Mouse (Mus musculus): Measurements from ENCODE around the gene Krt15.

The Krt15 gene

DNA sequence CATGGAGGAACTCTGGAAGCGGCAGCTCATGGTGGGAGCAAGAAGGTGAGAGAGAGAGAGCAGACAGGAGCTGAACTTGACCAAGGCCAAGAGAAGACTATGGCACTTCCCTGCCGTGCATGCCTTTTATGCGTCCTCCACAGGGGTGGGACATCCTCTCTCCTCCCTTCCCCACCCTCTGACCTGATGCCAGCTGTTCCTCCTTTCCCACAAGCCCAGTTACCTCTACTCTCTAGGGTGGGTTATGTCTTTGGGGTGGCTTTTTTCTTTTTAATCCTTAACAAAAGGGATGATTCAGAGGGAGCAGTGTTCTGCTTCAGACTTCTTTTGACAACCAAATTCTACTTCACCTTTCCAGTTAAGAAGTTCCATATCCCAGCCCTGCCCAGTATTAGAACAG is 14.3 kb downstream of the Krt15 start, which contains the start of gene Krt13:
Gene Krt13 (minus strand): TSS at position 101 of the 400 bp plus-strand sequence.
- DNase-seq = no peak

DNA sequence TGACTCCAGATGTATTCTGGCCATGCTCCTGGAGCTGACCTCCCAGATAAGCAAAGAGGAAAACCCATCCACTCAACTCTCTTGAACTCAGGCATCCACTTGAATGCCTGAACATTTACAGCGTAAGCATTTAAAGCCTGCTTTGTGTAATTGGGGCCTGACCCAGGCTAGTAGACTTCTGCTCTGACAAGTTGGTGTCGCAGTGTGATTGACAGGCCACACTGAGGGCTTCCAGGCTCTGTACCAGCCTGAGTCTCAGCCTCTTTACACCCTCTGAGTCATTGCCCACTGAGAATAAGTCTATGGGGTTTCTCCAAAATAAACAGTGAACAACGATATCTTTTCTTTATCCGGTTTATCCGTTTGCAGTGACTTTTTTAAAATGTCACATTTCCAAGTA is 15.4 kb downstream of the Krt15 start:
- peak in 1 of 2 experiments; percentile 55 for DNase-seq

DNA sequence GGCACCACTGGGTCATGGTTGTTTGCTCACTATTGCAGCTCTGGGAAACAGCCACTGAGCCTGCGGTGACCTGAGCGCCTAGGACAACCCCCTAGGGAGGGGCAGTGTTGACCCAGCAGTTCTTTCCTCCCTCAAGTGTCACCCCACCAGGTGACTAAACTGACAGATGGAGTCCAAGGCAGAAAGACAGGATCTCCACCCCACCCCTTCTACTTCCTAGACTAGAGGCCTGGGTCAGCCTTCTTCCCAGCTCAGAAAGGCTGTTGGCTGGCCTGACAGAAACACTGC is 22.0 kb downstream of the Krt15 start:
- peak; percentile 57 to 80 for DNase-seq

DNA sequence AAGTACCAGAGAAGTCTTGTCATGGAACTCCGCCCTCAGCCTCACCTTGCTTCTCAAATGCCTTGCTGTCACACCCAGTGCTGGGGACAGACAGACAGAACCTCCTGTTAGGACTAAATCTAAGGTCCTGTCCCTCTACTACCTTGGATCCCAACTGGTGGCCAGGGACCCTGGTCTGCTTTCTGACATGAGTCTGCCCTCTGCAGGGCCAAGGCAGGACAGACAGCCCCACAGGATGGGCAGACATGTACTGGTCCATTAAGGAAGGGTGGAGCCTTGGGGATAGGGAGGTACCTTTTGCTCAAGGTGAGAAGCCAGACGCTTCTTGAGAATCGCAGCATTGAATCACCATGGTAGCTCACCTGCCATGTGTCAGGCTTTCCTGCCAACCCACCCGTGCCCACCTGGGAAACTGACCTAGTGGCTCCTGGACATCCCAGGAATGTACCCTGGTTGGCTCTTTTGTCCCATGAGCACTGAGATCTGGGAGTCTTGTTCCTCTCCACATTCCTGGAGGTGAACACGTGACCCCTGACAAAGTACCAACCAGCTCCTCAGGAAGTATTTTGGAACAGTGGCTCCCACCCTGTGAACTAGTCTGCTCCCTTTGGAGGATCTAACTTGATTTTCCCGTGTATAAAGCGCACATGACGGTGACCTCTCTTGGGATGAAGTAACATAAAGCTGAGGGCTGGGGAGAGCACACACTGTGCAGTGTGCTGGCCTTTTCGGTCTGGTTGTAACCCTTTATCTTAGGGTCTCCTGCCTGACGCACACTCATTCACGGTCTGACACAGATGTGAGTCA is 22.6 kb downstream of the Krt15 start:
- DNase-seq = peak in 1 of 2 experiments; percentile 3

DNA sequence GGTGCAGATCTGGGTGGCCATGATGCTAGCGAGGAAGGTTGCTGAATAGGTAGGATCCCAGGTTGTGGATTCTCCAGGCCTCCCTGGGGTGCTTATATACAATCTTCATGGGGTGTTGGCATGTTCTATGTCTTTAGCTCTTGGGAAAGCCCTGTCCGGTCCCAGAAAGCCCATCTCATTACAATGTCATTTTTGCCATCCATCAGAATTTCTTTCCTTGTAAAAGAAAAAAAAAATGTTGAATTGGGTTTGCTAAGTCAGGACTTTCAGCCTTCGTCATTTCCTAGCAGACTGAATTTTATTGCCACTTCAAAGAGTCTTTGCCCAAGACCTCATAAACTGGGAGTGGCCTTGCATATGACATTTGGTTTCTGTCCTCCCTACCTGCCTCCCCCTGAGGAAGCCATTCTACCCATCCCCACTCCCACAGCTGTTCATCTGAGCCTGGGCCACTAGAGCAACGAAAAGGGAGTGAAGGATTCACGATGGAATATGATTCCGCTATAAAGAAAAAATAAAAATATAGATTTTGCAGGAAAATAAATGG is 30.1 kb downstream of the Krt15 start, which contains the start of gene Krt36:
Gene Krt36 (minus strand): TSS at position 51 of the 547 bp plus-strand sequence.
- no peak for DNase-seq

DNA sequence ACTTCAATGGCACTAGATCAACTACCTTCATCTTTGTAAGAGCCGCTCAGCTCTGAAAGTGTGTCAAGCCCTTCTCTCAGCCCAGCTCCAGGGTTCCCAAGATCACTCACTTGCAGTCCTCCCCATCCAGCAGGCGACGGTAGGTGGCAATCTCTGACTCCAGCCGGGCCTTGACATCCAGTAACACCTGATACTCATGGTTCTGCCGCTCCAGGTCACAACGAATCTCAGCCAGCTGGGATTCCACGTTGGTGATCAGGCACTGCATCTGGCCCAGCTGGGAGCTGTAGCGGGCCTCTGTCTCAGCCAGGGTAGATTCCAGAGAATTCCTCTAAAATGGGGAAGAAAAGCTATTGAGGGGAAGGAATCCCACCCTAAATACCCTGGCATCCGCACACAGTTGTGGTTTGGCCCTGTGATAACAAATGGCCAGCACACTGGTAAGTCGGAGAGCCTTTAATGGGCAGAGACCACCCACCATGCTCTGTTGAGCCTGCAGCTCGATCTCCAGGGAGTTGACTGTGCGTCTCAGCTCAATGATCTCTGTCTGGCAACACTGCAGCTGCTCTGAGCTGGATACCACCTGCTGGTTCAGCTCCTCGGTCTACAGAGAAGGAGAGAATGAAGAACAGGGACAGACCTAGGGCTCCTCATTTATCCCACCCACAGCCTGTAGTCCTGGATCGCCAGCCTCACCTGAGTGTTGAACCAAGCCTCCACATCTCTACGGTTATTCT is 32.9 kb downstream of the Krt15 start:
- no peak for DNase-seq

DNA sequence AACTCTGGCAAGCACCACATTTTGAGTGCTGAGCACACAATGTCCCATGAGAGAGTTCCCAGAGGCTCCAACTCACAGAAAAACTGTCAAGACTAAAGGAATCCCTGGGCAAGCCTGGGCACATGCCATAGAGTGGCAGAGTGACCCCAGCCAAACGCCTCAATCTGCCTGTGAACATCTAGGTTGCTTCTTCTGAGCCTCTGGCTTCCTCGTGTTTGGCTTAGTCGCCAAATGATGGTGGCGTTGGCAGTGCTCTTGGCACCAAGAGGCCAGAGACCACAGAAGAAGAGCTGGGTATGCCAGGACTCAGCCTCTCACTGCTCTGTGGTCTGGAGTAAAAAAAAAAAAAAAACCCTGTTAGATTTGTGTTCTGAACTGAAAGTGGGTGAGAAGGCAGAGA is 35.3 kb downstream of the Krt15 start:
- DNase-seq = no peak

DNA sequence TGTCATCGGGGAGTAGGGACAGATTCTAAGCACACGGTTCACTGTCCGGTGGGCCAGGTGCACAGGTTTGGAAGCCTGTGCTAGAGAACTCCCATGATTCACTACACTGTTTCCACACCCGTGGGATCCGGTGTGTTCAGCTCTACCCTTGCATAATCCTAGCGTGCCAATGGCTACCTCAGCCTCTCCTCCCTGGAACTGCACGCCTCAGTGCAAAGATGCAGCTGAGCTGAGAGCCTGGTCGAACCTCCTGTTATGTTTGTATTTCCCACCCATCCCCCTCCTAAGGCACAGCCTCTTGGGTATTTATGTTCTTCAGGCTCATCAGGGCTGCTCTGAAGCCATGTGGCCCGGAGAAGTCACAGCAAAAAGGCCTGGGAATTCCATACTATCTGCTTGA is 37.9 kb downstream of the Krt15 start:
- DNase-seq = peak in 1 of 2 experiments; percentile 37

DNA sequence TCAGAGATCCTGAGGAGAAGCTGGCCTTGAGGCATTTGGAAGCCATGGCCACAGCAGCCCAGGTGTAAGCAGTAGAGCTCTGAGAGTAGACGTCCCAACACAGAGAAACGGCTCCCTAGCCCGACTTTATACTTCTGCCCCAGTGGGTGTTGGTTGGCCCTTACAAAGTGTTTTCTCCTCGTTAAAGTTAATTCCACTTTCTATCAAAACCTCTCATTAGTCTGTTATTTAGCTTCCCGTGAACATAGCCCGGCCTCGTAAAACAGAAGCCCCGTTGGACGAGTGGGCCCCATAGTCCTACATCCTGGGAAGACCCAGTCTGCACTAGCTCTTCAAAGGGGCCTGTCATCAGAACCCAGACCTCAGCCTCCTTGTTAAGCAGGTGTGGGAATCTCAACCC is 39.6 kb downstream of the Krt15 start, which contains the start of gene Krt35:
Gene Krt35 (minus strand): TSS at position 101 of the 400 bp plus-strand sequence.
- no peak for DNase-seq

DNA sequence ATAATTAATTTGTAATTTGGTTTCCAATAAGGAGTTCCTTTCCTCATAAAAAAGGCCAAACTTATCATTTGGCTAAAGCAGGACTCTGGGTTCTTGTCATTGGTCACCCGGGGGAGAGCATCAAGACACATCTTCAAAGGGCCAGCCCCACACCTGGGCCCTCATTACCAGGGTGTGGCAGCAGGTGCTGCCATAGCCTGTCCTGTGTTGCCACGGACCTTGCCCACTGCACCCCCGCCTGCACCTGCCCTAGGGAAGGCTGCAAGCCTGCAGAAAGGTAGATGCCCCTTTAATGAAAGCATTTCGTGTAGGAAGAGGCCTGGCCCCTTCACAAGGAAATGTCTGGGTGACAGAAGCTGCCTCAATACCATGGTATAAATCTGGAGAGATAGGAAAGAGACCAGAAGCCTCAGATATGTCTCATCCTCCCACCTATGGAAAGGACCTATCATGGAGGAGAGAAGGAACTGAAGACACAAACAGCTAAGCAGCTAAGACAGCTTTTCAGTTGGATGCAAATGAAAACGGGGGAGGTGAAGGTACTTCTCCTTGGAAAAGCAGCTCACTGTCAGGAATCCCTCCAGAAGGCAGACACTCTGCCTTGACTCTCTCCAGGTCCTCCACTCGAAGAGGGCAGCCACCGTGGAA is 47.2 kb downstream of the Krt15 start:
- DNase-seq = no peak

DNA sequence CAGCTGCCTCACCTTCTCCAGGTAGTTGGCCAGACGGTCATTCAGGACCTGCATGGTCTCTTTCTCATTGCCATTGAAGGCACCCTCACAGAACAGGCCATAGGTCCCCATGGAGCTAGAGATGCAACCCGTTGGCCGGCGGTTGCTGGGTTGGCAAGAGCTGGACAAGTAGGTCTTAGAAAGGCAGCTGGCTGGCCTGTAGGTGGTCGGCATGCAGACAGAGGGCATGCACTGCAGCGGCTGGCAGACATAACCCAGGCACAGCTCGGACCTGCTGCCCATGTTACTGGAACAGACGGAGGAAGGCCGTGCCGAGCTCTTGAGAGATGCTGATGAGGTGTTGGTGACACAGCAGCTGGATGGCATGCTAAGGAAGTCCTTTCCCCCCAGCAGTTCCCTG is 47.9 kb downstream of the Krt15 start, which contains the start of gene Krt32:
Gene Krt32 (minus strand): TSS at position 366 of the 400 bp plus-strand sequence.
- no peak for DNase-seq
